Mouse (Mus musculus) neural tube, embryonic 15.5 days (tissue): ENCODE data around the gene Tnrc18. TPM values are rescaled to one million over a fixed set of nuclear protein-coding genes. Genes with fewer than 3 reads are reported as not detected.
"Not testable (repeated sequence)": the region's sequence is repeated elsewhere in the genome, so short reads cannot be mapped to it uniquely, and the experiment has no call there.

Experiments used
- ATAC-seq: fragments of 200-750 bp; cut with Nextera tagmentation; 2 replicates; pipeline ENCODE4 v1.8.0; 2017; ENCODE audit warnings: mild to moderate bottlenecking, moderate TSS enrichment, moderate library complexity; ENCODE audit not compliant: low FRiP score
- H3K27ac ChIP-seq: fragments of 300-500 bp; sonication (generic); replicated peaks from 2 replicates; pipeline ENCODE4 v1.5.1; 2015; ENCODE audit warnings: mild to moderate bottlenecking, inconsistent platforms
- H3K27me3 ChIP-seq: fragments of 300-500 bp; sonication (generic); replicated peaks from 2 replicates; pipeline ENCODE4 v1.6.1; 2015; ENCODE audit warnings: inconsistent platforms
- H3K36me3 ChIP-seq: fragments of 300-500 bp; sonication (generic); 2 replicates; pipeline ENCODE4 v1.6.1; 2015; ENCODE audit warnings: inconsistent platforms
- H3K4me1 ChIP-seq: fragments of 300-500 bp; sonication (generic); 2 replicates; pipeline ENCODE4 v1.6.1; 2015; ENCODE audit warnings: inconsistent platforms
- H3K4me2 ChIP-seq: fragments of 300-500 bp; sonication (generic); 2 replicates; pipeline ENCODE4 v1.6.1; 2015; ENCODE audit warnings: inconsistent platforms, mild to moderate bottlenecking, moderate library complexity
- H3K4me3 ChIP-seq: fragments of 300-500 bp; sonication (generic); replicated peaks from 2 replicates; pipeline ENCODE4 v1.5.1; 2015; ENCODE audit warnings: mild to moderate bottlenecking, inconsistent platforms
- H3K9ac ChIP-seq: fragments of 300-500 bp; sonication (generic); replicated peaks from 2 replicates; pipeline ENCODE4 v1.6.1; 2015; ENCODE audit warnings: mild to moderate bottlenecking, inconsistent platforms
- H3K9me3 ChIP-seq: fragments of 300-500 bp; sonication (generic); replicated peaks from 2 replicates; pipeline ENCODE4 v1.6.1; 2016; ENCODE audit warnings: inconsistent platforms
- WGBS: fragments of 180-500 bp; shearing (Covaris S2); methylation state at CpG from one replicate; pipeline ENCODE4 v1.1.7; 2015; ENCODE audit warnings: mixed read lengths; 5-methylcytosine and 5-hydroxymethylcytosine counted together
- polyA plus RNA-seq: library from polyadenylated mRNA; unstranded; fragments of >200 nt; fragmentation: Nextera tagmentation; extraction: Ambion mirVana; gene quantifications from 2 replicates; pipeline ENCODE4 v1.2.1, GENCODE M21; 2015

The Tnrc18 gene
- polyA plus RNA-seq, 1 experiment from 2014 or later = 26.0 TPM

- no peak overlapping the region for H3K4me3 ChIP-seq
- no peak for ATAC-seq
- no peaks in the 10 kb centered on the region for H3K9me3 ChIP-seq
- no peaks in the 10 kb centered on the region for H3K36me3 ChIP-seq
- H3K9ac ChIP-seq = no peak overlapping the region
- WGBS = 16% methylated on average over 7 of the region's 7 CpGs
- no peak overlapping the region for H3K4me2 ChIP-seq
- H3K4me1 ChIP-seq = no peaks in the 10 kb centered on the region; the same call in 1 of the 2 replicates
- no peak overlapping the region for H3K27ac ChIP-seq
- no peaks in the 10 kb centered on the region for H3K27me3 ChIP-seq
Observed at GRCm38 (mm10) chr5:142842137-142842642, 24.7 kb upstream of the Tnrc18 start.

GRCm38 (mm10) chr5:142841372-142842136, 24.1 kb upstream of the Tnrc18 start:
- no peaks in the 10 kb centered on the region; the same call in 1 of the 2 replicates for H3K4me1 ChIP-seq
- H3K9me3 ChIP-seq = no peaks in the 10 kb centered on the region
- H3K9ac ChIP-seq = no peak overlapping the region
- H3K27me3 ChIP-seq = no peaks in the 10 kb centered on the region
- H3K36me3 ChIP-seq = no peaks in the 10 kb centered on the region
- no peak overlapping the region for H3K27ac ChIP-seq
- no peak for ATAC-seq
- WGBS = 84% methylated on average over 8 of the region's 8 CpGs
- no peak overlapping the region for H3K4me2 ChIP-seq
- no peak overlapping the region for H3K4me3 ChIP-seq

GRCm38 (mm10) chr5:142837427-142837826, 20.0 kb upstream of the Tnrc18 start:
- not testable (repeated sequence) for H3K27ac ChIP-seq
- WGBS = 93% methylated on average over 2 of the region's 2 CpGs

GRCm38 (mm10) chr5:142836891-142837290, 19.4 kb upstream of the Tnrc18 start:
- Histone ChIP-seq H3K4me2 (no peak overlapping the region), H3K27ac (no peak overlapping the region), H3K36me3 (no peaks in the 10 kb centered on the region), H3K9ac (no peak overlapping the region), H3K27me3 (no peaks in the 10 kb centered on the region), H3K4me1 (no peaks in the 10 kb centered on the region; the same call in 1 of the 2 replicates), H3K9me3 (no peaks in the 10 kb centered on the region), H3K4me3 (no peak overlapping the region)
- WGBS = 81% methylated on average over 6 of the region's 6 CpGs
- ATAC-seq = no peak

More at GRCm38 (mm10) chr5:142837427-142837826, 20.0 kb upstream of the Tnrc18 start:
- H3K4me1 ChIP-seq, H3K27me3 ChIP-seq, ATAC-seq, H3K9me3 ChIP-seq, H3K4me3 ChIP-seq, H3K9ac ChIP-seq, H3K4me2 ChIP-seq, H3K36me3 ChIP-seq: not testable (repeated sequence)

GRCm38 (mm10) chr5:142833646-142834438, 16.4 kb upstream of the Tnrc18 start:
- no peaks in the 10 kb centered on the region for H3K9me3 ChIP-seq
- H3K4me1 ChIP-seq = no peaks in the 10 kb centered on the region
- H3K27me3 ChIP-seq = no peaks in the 10 kb centered on the region
- H3K4me2 ChIP-seq = no peak overlapping the region
- 65% methylated on average over 8 of the region's 8 CpGs for WGBS
- no peak overlapping the region for H3K27ac ChIP-seq
- H3K36me3 ChIP-seq = no peaks in the 10 kb centered on the region
- no peak overlapping the region for H3K9ac ChIP-seq
- ATAC-seq = no peak
- H3K4me3 ChIP-seq = no peak overlapping the region

- no peaks in the 10 kb centered on the region for H3K27me3 ChIP-seq
- no peak overlapping the region for H3K9ac ChIP-seq
- ATAC-seq = no peak
- no peak overlapping the region for H3K27ac ChIP-seq
- no peaks in the 10 kb centered on the region for H3K9me3 ChIP-seq
- H3K36me3 ChIP-seq = no peaks in the 10 kb centered on the region
- H3K4me1 ChIP-seq = peaks cover 44% of the 10 kb centered on the region
- no peak overlapping the region for H3K4me2 ChIP-seq
- no peak overlapping the region for H3K4me3 ChIP-seq
- 84% methylated on average over 4 of the region's 4 CpGs for WGBS
Observed at GRCm38 (mm10) chr5:142826131-142826530, 8.7 kb upstream of the Tnrc18 start.

- Histone ChIP-seq H3K9ac (no peak overlapping the region), H3K27me3 (no peaks in the 10 kb centered on the region), H3K4me3 (no peak overlapping the region), H3K27ac (peak overlapping the region; percentile 18; the same call in 1 of the 2 replicates), H3K4me2 (no peak overlapping the region), H3K9me3 (no peaks in the 10 kb centered on the region), H3K36me3 (no peaks in the 10 kb centered on the region), H3K4me1 (peaks cover 44% of the 10 kb centered on the region)
- 84% methylated on average over 5 of the region's 5 CpGs for WGBS
- no peak for ATAC-seq
Observed at GRCm38 (mm10) chr5:142825665-142826064, 8.2 kb upstream of the Tnrc18 start.

- H3K27me3 ChIP-seq = no peaks in the 10 kb centered on the region
- H3K27ac ChIP-seq = peak overlapping the region; percentile 100
- H3K4me2 ChIP-seq = peak overlapping the region; percentile 85
- H3K9me3 ChIP-seq = no peaks in the 10 kb centered on the region
- peak overlapping the region; percentile 78 for H3K9ac ChIP-seq
- no peak for ATAC-seq
- no peaks in the 10 kb centered on the region for H3K36me3 ChIP-seq
- peaks cover 44% of the 10 kb centered on the region for H3K4me1 ChIP-seq
- 23% methylated on average over 6 of the region's 6 CpGs for WGBS
- peak overlapping the region; percentile 92; the same call in 1 of the 2 replicates for H3K4me3 ChIP-seq
Observed at GRCm38 (mm10) chr5:142824091-142824490, 6.6 kb upstream of the Tnrc18 start.

GRCm38 (mm10) chr5:142823096-142824062, 5.9 kb upstream of the Tnrc18 start:
- Histone ChIP-seq H3K9ac (peak overlapping the region; percentile 78), H3K4me2 (peak overlapping the region; percentile 85), H3K36me3 (no peaks in the 10 kb centered on the region), H3K9me3 (no peaks in the 10 kb centered on the region), H3K27me3 (no peaks in the 10 kb centered on the region), H3K4me1 (peaks cover 44% of the 10 kb centered on the region), H3K4me3 (peak overlapping the region; percentile 92), H3K27ac (peak overlapping the region; percentile 100)
- 6% methylated on average over 31 of the region's 31 CpGs for WGBS
- 0 out of 2 replicates have a peak, but pooled peaks have one; percentile 2 for ATAC-seq

- peak overlapping the region; percentile 85 for H3K4me2 ChIP-seq
- H3K27me3 ChIP-seq = no peaks in the 10 kb centered on the region
- H3K9me3 ChIP-seq = no peaks in the 10 kb centered on the region
- peaks cover 44% of the 10 kb centered on the region for H3K4me1 ChIP-seq
- H3K36me3 ChIP-seq = no peaks in the 10 kb centered on the region
- no peak for ATAC-seq
- H3K27ac ChIP-seq = peak overlapping the region; percentile 100
- peak overlapping the region; percentile 78 for H3K9ac ChIP-seq
- WGBS = under 1% methylated on average over 35 of the region's 36 CpGs
- H3K4me3 ChIP-seq = peak overlapping the region; percentile 92
Observed at GRCm38 (mm10) chr5:142822286-142823095, 5.0 kb upstream of the Tnrc18 start.
